Mouse (Mus musculus) embryonic fibroblast, embryonic 13.5 days (primary cell): ENCODE measurements around the gene Efemp1.

Experiments used
- CTCF ChIP-seq: IDR thresholded peaks from 2 replicates; pipeline ENCODE4 v1.5.1; 2011; ENCODE audit warnings: mild to moderate bottlenecking, control low read depth, low read length, moderate library complexity, borderline replicate concordance; ENCODE audit not compliant: insufficient read depth
- POLR2A ChIP-seq: IDR thresholded peaks from 2 replicates; pipeline ENCODE4 v1.6.1; 2011; ENCODE audit warnings: low read depth, mild to moderate bottlenecking, control low read depth, low read length, moderate library complexity

GRCm38 (mm10) chr11:28881381-28881976, 28.5 kb downstream of the Efemp1 start:
- no peak for TF ChIP-seq CTCF
- TF ChIP-seq POLR2A: no peak
